Mouse (Mus musculus) intestine, postnatal 0 days (tissue): Measurements from ENCODE around the gene Ncbp1. TPM values are rescaled to one million over a fixed set of nuclear protein-coding genes. Genes with fewer than 3 reads are reported as not detected.
A peak's percentile ranks its signal among the peaks of the same experiment; 100 is the strongest.

Experiments
- ATAC-seq: fragments of 200-750 bp; cut with Nextera tagmentation; 2 replicates; pipeline ENCODE4 v1.8.0; 2017; ENCODE audit warnings: mild to moderate bottlenecking, moderate TSS enrichment, moderate library complexity
- H3K27ac ChIP-seq: fragments of 300-500 bp; sonication (generic); 2 replicates; pipeline ENCODE4 v1.5.1; 2014; ENCODE audit warnings: mild to moderate bottlenecking, low read depth, low read length, moderate library complexity
- H3K27me3 ChIP-seq: fragments of 300-500 bp; sonication (generic); replicated peaks from 2 replicates; pipeline ENCODE4 v1.6.1; 2014; ENCODE audit warnings: low read length, mixed read lengths; ENCODE audit not compliant: control insufficient read depth, insufficient read depth
- H3K36me3 ChIP-seq: fragments of 300-500 bp; sonication (generic); 2 replicates; pipeline ENCODE4 v1.6.1; 2014; ENCODE audit warnings: mild to moderate bottlenecking, moderate library complexity; ENCODE audit not compliant: control insufficient read depth, insufficient read depth
- H3K4me1 ChIP-seq: fragments of 300-500 bp; sonication (generic); replicated peaks from 2 replicates; pipeline ENCODE4 v1.6.1; 2014; ENCODE audit warnings: antibody characterized with exemption, low read length, mixed read lengths; ENCODE audit not compliant: control insufficient read depth, insufficient read depth
- H3K4me2 ChIP-seq: fragments of 300-500 bp; sonication (generic); replicated peaks from 2 replicates; pipeline ENCODE4 v1.6.1; 2014; ENCODE audit warnings: low read depth, mild to moderate bottlenecking, moderate library complexity
- H3K4me3 ChIP-seq: fragments of 300-500 bp; sonication (generic); 2 replicates; pipeline ENCODE4 v1.5.1; 2014; ENCODE audit warnings: low read depth, low read length
- H3K9ac ChIP-seq: fragments of 300-500 bp; sonication (generic); 2 replicates; pipeline ENCODE4 v1.6.1; 2014; ENCODE audit warnings: mild to moderate bottlenecking, low read depth, low read length
- H3K9me3 ChIP-seq: fragments of 300-500 bp; sonication (generic); 2 replicates; pipeline ENCODE4 v1.6.1; 2016; ENCODE audit warnings: mixed run types; ENCODE audit not compliant: control insufficient read depth
- CTCF ChIP-seq: sonication (generic); IDR thresholded peaks from 2 replicates; pipeline ENCODE4 v1.5.1; 2016; ENCODE audit warnings: low read depth, mild to moderate bottlenecking, control low read depth, antibody characterized with exemption, moderate library complexity
- WGBS: fragments of 180-500 bp; shearing (Covaris S2); extraction: QIAGEN DNeasy Blood & Tissue Kit; methylation state at CpG from one replicate; pipeline ENCODE4 v1.1.7; 2014; 5-methylcytosine and 5-hydroxymethylcytosine counted together
- polyA plus RNA-seq: library from polyadenylated mRNA; unstranded; fragments of >200 nt; fragmentation: Nextera tagmentation; extraction: Ambion mirVana; gene quantifications from 2 replicates; pipeline ENCODE4 v1.2.1, GENCODE M21; 2015

The Ncbp1 gene
- polyA plus RNA-seq, 1 experiment from 2014 or later, result 21.7 TPM

- H3K27me3 ChIP-seq, result no peaks in the 10 kb centered on the region
- ATAC-seq, result no peak
- TF ChIP-seq CTCF, result peak; percentile 62
- H3K4me2 ChIP-seq, result no peak overlapping the region
- H3K4me3 ChIP-seq, result no peak overlapping the region
- H3K9ac ChIP-seq, result no peak overlapping the region
- H3K27ac ChIP-seq, result no peak overlapping the region
- no peaks in the 10 kb centered on the region for H3K9me3 ChIP-seq
- peaks cover 8% of the 10 kb centered on the region for H3K36me3 ChIP-seq
- 73% methylated on average over 3 of the region's 3 CpGs for WGBS
- H3K4me1 ChIP-seq, result no peaks in the 10 kb centered on the region; the same call in 1 of the 2 replicates
Observed at GRCm38 (mm10) chr4:46144323-46144722, 5.9 kb downstream of the Ncbp1 start.

DNA sequence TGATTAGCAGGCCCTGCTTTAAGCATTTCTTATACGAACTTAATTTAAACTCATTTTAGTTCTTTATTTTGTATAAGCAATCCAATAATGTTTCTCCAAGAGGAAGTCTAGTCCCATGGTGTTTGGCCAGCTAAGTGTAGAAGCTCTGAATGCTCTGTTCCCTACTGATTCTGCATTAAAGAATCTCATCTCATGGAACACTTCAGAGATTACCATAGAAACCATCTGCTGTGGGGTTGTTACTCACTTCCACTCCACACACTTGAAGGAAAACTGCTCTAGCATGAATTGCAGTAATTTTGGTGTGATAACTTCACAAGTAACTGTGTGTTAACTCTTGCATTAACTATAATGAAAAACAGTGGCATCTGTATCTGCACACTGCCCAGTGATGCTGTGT, 8.5 kb downstream of the Ncbp1 start:
- H3K9ac ChIP-seq, result no peak overlapping the region
- peaks cover 24% of the 10 kb centered on the region for H3K36me3 ChIP-seq
- H3K4me3 ChIP-seq, result no peak overlapping the region
- H3K4me2 ChIP-seq, result no peak overlapping the region
- 82% methylated on average over 1 of the region's 1 CpGs for WGBS
- H3K27ac ChIP-seq, result no peak overlapping the region
- no peaks in the 10 kb centered on the region; the same call in 1 of the 2 replicates for H3K4me1 ChIP-seq
- no peak for TF ChIP-seq CTCF
- no peak for ATAC-seq
- no peaks in the 10 kb centered on the region for H3K9me3 ChIP-seq
- no peaks in the 10 kb centered on the region for H3K27me3 ChIP-seq

DNA sequence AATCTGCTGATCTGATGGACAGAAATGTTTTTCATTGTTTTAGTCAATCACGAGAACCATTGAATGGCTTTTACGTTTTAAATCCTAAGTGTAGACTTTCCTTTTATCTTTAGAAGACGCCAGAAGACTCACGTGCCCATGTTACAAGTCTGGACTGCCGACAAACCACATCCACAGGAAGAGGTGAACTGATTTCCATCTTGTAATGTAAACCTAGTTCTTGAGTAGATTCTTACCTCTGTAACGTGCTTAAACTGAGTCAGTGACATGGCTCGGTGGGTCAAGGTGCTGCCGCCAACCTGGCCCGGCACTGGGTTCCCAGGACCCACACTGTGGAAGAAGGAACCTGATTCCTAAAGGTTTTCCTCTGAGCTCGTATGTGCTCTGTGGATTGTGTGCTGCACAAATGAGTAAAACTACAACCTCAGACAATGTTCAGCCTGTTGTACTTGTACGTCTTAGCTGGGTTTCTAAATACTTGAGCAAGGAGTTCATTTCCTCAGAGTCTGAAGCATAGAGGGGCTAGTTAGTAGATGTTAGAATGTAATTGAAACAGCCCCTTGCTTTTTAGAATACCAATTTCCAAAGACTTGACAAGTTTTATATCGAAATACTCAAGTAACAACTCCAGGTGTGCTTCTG, 13.6 kb downstream of the Ncbp1 start:
- WGBS, result 92% methylated on average over 12 of the region's 12 CpGs
- Histone ChIP-seq H3K4me1 (no peaks in the 10 kb centered on the region; the same call in 1 of the 2 replicates), H3K9me3 (no peaks in the 10 kb centered on the region), H3K4me2 (no peak overlapping the region), H3K27me3 (no peaks in the 10 kb centered on the region), H3K27ac (no peak overlapping the region), H3K9ac (no peak overlapping the region), H3K36me3 (peaks cover 59% of the 10 kb centered on the region), H3K4me3 (no peak overlapping the region)
- TF ChIP-seq CTCF, result no peak
- no peak for ATAC-seq

DNA sequence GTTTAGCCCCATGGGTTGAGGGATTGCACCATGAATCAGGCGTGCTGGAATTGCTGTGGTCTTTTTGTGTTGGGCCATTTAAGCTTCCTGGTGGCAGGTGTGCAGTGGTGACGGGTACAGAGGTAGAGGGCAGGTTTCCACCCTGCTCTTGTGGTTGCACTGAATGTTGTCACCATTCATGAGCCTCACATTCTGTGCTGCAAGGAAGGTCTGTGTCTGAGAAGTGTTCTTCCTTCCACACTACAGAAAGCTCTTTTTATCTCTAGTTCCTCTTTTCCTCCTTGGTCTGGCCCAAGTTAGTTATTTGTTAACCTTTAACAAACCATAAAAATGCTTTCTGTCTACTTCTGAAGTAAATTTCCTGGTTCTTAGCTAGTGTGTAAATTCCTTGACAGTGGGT, 25.6 kb downstream of the Ncbp1 start:
- peak overlapping the region; percentile 35; the same call in 1 of the 2 replicates for H3K4me2 ChIP-seq
- H3K27me3 ChIP-seq, result no peaks in the 10 kb centered on the region
- H3K36me3 ChIP-seq, result peaks cover 44% of the 10 kb centered on the region
- no peak overlapping the region for H3K4me3 ChIP-seq
- no peak for TF ChIP-seq CTCF
- WGBS, result 37% methylated on average over 2 of the region's 2 CpGs
- ATAC-seq, result peak; percentile 78
- no peak overlapping the region for H3K9ac ChIP-seq
- no peaks in the 10 kb centered on the region for H3K9me3 ChIP-seq
- peak overlapping the region; percentile 73 for H3K27ac ChIP-seq
- no peaks in the 10 kb centered on the region; the same call in 1 of the 2 replicates for H3K4me1 ChIP-seq

- no peaks in the 10 kb centered on the region; the same call in 1 of the 2 replicates for H3K4me1 ChIP-seq
- H3K36me3 ChIP-seq, result peaks cover 56% of the 10 kb centered on the region
Observed at GRCm38 (mm10) chr4:46165831-46166230, 27.4 kb downstream of the Ncbp1 start.

GRCm38 (mm10) chr4:46171761-46172160, 33.3 kb downstream of the Ncbp1 start:
- 69% methylated on average over 7 of the region's 7 CpGs for WGBS
- Histone ChIP-seq H3K36me3 (peaks cover 90% of the 10 kb centered on the region), H3K27ac (no peak overlapping the region), H3K4me1 (no peaks in the 10 kb centered on the region), H3K27me3 (no peaks in the 10 kb centered on the region), H3K9me3 (no peaks in the 10 kb centered on the region), H3K4me3 (no peak overlapping the region), H3K9ac (no peak overlapping the region), H3K4me2 (no peak overlapping the region)
- no peak for ATAC-seq
- TF ChIP-seq CTCF, result no peak

More at GRCm38 (mm10) chr4:46165831-46166230, 27.4 kb downstream of the Ncbp1 start:
- Histone ChIP-seq H3K27me3 (no peaks in the 10 kb centered on the region), H3K4me2 (no peak overlapping the region), H3K4me3 (no peak overlapping the region), H3K9me3 (no peaks in the 10 kb centered on the region), H3K27ac (no peak overlapping the region; the same call in 1 of the 2 replicates), H3K9ac (no peak overlapping the region)
- WGBS, result 93% methylated on average over 5 of the region's 5 CpGs
- ATAC-seq, result no peak
- TF ChIP-seq CTCF, result no peak
